Mouse (Mus musculus) kidney, embryonic 14.5 days (tissue): ENCODE results near the gene Cpne6. TPM values are rescaled to one million over a fixed set of nuclear protein-coding genes. Genes with fewer than 3 reads are reported as not detected.

ENCODE experiments used
- ATAC-seq: fragments of 200-750 bp; cut with Nextera tagmentation; 2 replicates; pipeline ENCODE4 v1.8.0; 2017; ENCODE audit warnings: moderate number of reproducible peaks, mild to moderate bottlenecking, moderate TSS enrichment, moderate library complexity; ENCODE audit not compliant: low FRiP score, low TSS enrichment
- H3K27ac ChIP-seq: fragments of 300-500 bp; sonication (generic); 2 replicates; pipeline ENCODE4 v1.5.1; 2014; ENCODE audit warnings: low read depth, mild to moderate bottlenecking, low read length, moderate library complexity, mixed read lengths
- H3K27me3 ChIP-seq: fragments of 300-500 bp; sonication (generic); 2 replicates; pipeline ENCODE4 v1.6.1; 2014; ENCODE audit warnings: mild to moderate bottlenecking, low read length; ENCODE audit not compliant: control insufficient read depth, insufficient read depth
- H3K36me3 ChIP-seq: fragments of 300-500 bp; sonication (generic); 2 replicates; pipeline ENCODE4 v1.6.1; 2014; ENCODE audit warnings: low read length, mixed read lengths; ENCODE audit not compliant: control insufficient read depth, insufficient read depth
- H3K4me1 ChIP-seq: fragments of 300-500 bp; sonication (generic); 2 replicates; pipeline ENCODE4 v1.6.1; 2014; ENCODE audit warnings: low read length, mixed read lengths; ENCODE audit not compliant: control insufficient read depth, insufficient read depth
- H3K4me2 ChIP-seq: fragments of 300-500 bp; sonication (generic); replicated peaks from 2 replicates; pipeline ENCODE4 v1.6.1; 2014; ENCODE audit warnings: low read depth, mild to moderate bottlenecking, low read length
- H3K4me3 ChIP-seq: fragments of 300-500 bp; sonication (generic); 2 replicates; pipeline ENCODE4 v1.5.1; 2014; ENCODE audit warnings: mild to moderate bottlenecking, low read length
- H3K9ac ChIP-seq: fragments of 300-500 bp; sonication (generic); 2 replicates; pipeline ENCODE4 v1.6.1; 2014; ENCODE audit warnings: low read depth, mild to moderate bottlenecking, low read length, moderate library complexity
- H3K9me3 ChIP-seq: fragments of 300-500 bp; sonication (generic); 2 replicates; pipeline ENCODE4 v1.6.1; 2016; ENCODE audit warnings: low read length; ENCODE audit not compliant: control insufficient read depth
- WGBS: fragments of 180-500 bp; shearing (Covaris S2); extraction: QIAGEN DNeasy Blood & Tissue Kit; methylation state at CpG from one replicate; pipeline ENCODE4 v1.1.7; 2014; 5-methylcytosine and 5-hydroxymethylcytosine counted together
- polyA plus RNA-seq: library from polyadenylated mRNA; unstranded; fragments of >200 nt; fragmentation: Nextera tagmentation; extraction: Ambion mirVana; gene quantifications from 2 replicates; pipeline ENCODE4 v1.2.1, GENCODE M21; 2014

Gene Cpne6
- polyA plus RNA-seq, 1 experiment from 2014 or later = 0.18 TPM

DNA sequence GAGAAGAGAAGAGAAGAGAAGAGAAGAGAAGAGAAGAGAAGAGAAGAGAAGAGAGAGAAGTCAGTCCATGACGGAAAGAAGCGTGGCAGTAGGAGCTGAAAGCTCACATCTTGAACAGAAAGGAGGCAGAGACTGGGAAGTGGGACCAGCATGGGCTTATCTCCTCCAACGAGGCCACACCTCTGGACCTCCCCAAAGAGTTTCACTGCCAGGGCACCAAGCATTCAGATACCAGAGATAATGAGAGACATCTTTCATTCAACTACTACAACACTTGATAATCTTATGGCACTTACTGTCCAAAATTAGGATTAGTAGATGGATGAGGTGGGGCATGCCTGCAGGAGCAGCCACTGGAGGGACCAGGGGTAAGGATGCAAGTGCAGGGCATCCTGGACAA, 45.5 kb downstream of the Cpne6 start:
- ATAC-seq = no peak
- no peaks in the 10 kb centered on the region for H3K27me3 ChIP-seq
- no peaks in the 10 kb centered on the region for H3K36me3 ChIP-seq
- no peak overlapping the region for H3K4me3 ChIP-seq
- no peak overlapping the region for H3K4me2 ChIP-seq
- no peak overlapping the region for H3K9ac ChIP-seq
- WGBS = 89% methylated on average over 3 of the region's 3 CpGs
- no peaks in the 10 kb centered on the region; the same call in 1 of the 2 replicates for H3K4me1 ChIP-seq
- no peak overlapping the region for H3K27ac ChIP-seq
- H3K9me3 ChIP-seq = no peaks in the 10 kb centered on the region

DNA sequence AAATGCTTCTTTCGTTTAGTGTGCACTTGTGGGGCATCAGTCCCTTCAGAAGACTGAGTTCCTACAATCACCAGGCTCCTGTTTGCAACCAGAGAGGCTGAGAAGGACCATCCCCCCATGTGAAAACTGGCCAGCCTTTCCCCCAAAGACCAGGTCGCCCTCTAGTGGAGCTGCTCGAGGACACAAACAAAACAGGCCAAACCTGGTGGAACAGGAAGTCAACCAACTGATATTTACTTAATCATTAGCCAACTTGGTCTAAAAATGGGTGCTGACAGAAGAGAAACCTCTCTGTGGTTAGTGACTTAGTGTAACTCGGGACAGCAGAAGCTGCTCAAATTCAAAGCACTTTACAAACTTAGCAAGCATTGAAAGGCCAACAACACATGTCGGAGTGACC, 46.8 kb downstream of the Cpne6 start:
- ATAC-seq = no peak
- 25% methylated on average over 5 of the region's 5 CpGs for whole genome bisulfite sequencing
- Histone ChIP-seq H3K4me2 (no peak overlapping the region; the same call in 1 of the 2 replicates), H3K27me3 (no peaks in the 10 kb centered on the region), H3K4me1 (peaks cover 5% of the 10 kb centered on the region; the same call in 1 of the 2 replicates), H3K9ac (no peak overlapping the region), H3K27ac (peak overlapping the region; percentile 66; the same call in 1 of the 2 replicates), H3K9me3 (no peaks in the 10 kb centered on the region), H3K4me3 (no peak overlapping the region), H3K36me3 (no peaks in the 10 kb centered on the region)

DNA sequence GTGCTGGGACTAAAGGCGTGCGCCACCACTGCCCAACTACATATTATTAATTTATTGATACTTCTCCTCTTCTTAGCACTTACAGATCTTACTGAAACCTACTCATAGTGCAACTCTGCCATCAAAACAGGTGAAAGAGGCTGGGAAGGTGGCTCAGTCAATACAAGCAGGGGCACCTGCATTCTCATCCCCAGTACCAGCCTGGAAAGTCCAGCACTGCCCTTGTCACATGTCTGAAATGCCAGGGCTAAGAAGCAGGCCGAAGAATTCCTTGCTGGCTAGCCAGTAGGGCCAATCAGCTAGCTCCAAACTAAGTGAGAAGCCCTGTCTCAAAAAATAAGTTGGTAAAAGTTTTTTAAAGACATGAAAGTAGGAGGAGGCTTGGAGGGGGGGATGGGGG, 47.3 kb downstream of the Cpne6 start:
- 88% methylated on average over 3 of the region's 3 CpGs for WGBS
- H3K4me1 ChIP-seq = peaks cover 6% of the 10 kb centered on the region; the same call in 1 of the 2 replicates
- peak overlapping the region; percentile 66; the same call in 1 of the 2 replicates for H3K27ac ChIP-seq
- H3K9me3 ChIP-seq = no peaks in the 10 kb centered on the region
- H3K4me3 ChIP-seq = no peak overlapping the region
- H3K9ac ChIP-seq = no peak overlapping the region; the same call in 1 of the 2 replicates
- no peak overlapping the region for H3K4me2 ChIP-seq
- no peaks in the 10 kb centered on the region for H3K27me3 ChIP-seq
- no peak for ATAC-seq
- no peaks in the 10 kb centered on the region; the same call in 1 of the 2 replicates for H3K36me3 ChIP-seq

DNA sequence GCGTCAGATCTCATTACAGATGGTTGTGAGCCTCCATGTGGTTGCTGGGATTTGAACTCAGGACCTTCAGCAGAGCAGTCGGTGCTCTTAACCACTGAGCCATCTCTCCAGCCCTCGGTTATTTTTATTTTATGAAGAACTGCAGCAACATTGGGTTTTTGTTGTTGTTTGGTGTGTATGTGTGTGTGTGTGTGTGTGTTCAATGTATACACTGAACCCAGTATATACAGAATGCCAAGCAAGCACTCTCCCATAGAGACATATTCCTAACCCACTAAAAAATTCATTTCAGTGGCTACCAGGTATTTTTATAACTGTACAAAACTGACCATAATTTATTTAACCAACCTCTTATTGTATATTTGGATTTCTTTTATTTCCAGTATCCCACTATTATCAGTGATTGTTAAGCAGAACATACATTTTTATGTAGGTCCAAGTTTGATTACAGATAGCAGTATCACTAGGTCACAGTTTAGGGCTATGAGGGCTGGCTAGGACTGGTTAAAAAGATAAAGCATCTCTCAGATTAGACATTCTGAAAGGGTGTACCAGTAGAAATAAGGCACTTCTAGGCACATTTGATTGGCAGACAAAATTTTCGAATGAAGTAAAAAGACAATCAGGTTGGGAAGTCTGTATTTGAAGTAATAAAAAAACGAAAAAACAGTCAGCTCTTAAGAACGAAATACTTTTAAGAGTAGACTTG, 48.6 kb downstream of the Cpne6 start:
- peaks cover 6% of the 10 kb centered on the region; the same call in 1 of the 2 replicates for H3K4me1 ChIP-seq
- H3K4me3 ChIP-seq = peak overlapping the region; percentile 61; the same call in 1 of the 2 replicates
- H3K27me3 ChIP-seq = no peaks in the 10 kb centered on the region
- 57% methylated on average over 6 of the region's 6 CpGs for WGBS
- peaks cover 9% of the 10 kb centered on the region for H3K36me3 ChIP-seq
- H3K9ac ChIP-seq = peak overlapping the region; percentile 74; the same call in 1 of the 2 replicates
- H3K4me2 ChIP-seq = peak overlapping the region; percentile 83
- no peaks in the 10 kb centered on the region for H3K9me3 ChIP-seq
- no peak for ATAC-seq
- H3K27ac ChIP-seq = peak overlapping the region; percentile 98; the same call in 1 of the 2 replicates

DNA sequence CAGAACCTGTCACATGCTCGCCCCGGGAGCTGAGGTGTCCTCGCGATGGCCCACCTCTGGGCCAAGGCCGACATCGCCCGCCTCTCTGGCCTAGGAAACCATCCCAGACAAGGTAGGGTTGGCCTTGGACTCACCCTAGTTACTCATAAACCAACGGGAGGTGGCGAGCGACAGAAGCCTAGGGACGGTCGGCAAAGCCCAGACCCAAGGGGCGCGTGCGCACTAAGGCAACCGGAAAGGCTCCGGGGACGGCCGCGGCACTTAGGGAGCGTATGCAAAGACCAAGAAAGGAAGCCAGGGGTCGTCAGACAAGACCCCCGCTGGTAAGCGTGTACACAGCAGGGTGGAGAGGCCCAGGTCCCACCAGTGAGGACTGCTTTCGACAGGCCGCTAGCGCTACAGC, 49.6 kb downstream of the Cpne6 start, which contains the start of gene Dcaf11:
TSS of gene Dcaf11 (plus strand) at position 208 of the 403 bp plus-strand sequence.
- under 1% methylated on average over 27 of the region's 27 CpGs for WGBS
- no peaks in the 10 kb centered on the region for H3K9me3 ChIP-seq
- H3K27ac ChIP-seq = peak within 1 kb of the TSS; percentile 98
- peaks cover 17% of the 10 kb centered on the region for H3K36me3 ChIP-seq
- peak; percentile 78 for ATAC-seq
- H3K9ac ChIP-seq = peak within 1 kb of the TSS; percentile 74
- H3K4me2 ChIP-seq = peak within 1 kb of the TSS; percentile 83
- H3K27me3 ChIP-seq = no peaks in the 10 kb centered on the region
- H3K4me3 ChIP-seq = peak within 1 kb of the TSS; percentile 61
- peaks cover 6% of the 10 kb centered on the region; the same call in 1 of the 2 replicates for H3K4me1 ChIP-seq

DNA sequence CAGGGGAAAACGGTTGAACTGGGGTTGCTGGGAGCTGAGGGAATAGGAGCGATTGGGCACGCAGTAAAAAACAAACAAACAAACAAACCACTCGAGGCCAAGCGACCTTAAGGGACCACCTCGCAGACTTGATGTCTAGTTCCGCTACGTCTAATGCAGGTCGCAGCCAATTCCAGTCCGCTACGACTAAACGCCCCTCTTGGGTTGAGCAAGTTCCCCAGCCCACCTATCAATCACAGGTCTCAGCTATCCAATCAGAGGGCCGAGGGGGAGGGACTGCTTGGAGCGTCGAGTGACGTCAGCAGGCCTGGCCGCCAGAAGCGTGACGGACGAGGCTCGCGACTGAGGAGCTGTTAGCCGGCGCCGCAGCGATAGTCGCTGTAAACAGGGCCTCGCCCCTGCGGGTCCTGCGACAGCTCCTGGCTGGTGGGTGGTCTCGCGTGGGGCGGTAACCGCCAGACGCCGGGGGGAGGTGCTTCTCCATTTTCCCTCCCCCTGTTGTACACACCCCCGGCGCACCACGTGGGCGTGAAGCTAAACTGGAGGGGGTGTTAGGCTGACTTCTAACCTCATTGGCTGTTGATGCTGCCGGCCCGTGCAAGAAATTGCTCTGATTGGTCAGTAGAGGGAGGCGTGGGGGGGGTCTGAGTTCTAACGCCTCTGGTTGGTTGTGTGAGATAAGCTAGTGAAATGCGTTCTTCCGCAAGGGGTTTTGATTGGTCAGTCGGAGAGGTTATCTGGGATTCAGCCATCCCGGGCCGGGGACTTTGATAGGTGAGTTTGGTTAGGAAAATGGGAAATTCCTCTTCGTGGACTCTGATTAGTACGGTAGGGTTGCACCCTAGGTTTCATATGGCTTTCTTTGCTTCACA, 50.2 kb downstream of the Cpne6 start, which contains the start of gene A730061H03Rik:
TSS of gene A730061H03Rik (minus strand) at position 205 of the 872 bp plus-strand sequence.
- Histone ChIP-seq H3K27me3 (no peaks in the 10 kb centered on the region), H3K36me3 (peaks cover 23% of the 10 kb centered on the region), H3K4me3 (peak within 1 kb of the TSS; percentile 61), H3K27ac (peak within 1 kb of the TSS; percentile 98), H3K4me2 (peak within 1 kb of the TSS; percentile 83), H3K9ac (peak within 1 kb of the TSS; percentile 74), H3K4me1 (peaks cover 6% of the 10 kb centered on the region; the same call in 1 of the 2 replicates), H3K9me3 (no peaks in the 10 kb centered on the region)
- ATAC-seq = peak; percentile 96
- WGBS = under 1% methylated on average over 51 of the region's 51 CpGs

DNA sequence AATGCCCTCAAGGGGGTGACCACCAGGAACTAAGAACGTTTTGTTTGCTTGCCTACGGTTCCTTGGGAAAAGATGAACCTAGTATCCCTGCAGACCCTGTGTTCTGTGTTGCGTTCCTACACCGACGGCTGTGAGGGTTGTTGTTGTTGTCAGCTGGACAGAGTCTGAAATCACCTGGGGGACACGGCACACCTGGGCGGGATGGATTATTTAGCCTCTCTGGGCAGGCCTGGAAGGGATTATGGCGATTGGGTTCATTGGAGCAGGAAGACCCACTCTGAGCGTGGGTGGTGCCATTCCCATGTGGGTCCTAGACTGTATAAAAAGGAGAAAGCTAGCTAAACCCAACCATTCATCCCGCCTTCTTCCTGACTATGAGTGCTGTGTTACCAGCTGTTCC, 51.6 kb downstream of the Cpne6 start:
- no peak for ATAC-seq
- H3K36me3 ChIP-seq = peaks cover 37% of the 10 kb centered on the region
- 69% methylated on average over 10 of the region's 10 CpGs for WGBS
- peaks cover 6% of the 10 kb centered on the region; the same call in 1 of the 2 replicates for H3K4me1 ChIP-seq
- H3K9ac ChIP-seq = 0 out of 2 replicates have a peak overlapping the region, but pooled peaks have one; percentile 1
- H3K4me2 ChIP-seq = peak overlapping the region; percentile 83
- H3K9me3 ChIP-seq = no peaks in the 10 kb centered on the region
- H3K4me3 ChIP-seq = peak overlapping the region; percentile 61
- no peaks in the 10 kb centered on the region for H3K27me3 ChIP-seq
- no peak overlapping the region for H3K27ac ChIP-seq

DNA sequence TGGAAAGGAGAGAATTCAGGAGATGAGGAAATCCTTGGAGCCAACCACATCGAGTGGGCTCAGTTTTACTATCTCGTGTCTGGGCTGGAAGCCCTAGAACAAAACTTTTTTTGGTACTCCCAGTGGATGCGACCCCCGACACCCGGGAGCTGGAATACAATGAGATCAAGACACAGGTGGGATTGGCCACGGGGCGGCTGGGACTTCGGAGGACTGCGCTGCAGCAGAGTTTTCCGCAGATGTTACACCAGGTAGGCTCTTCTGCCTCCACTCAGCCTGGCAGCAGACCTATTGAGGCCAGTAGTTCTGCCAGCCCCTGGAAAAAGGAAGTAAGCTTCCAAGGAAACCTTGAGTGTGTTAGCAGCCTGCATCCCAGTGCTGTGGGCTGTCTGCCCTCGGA, 53.0 kb downstream of the Cpne6 start:
- Histone ChIP-seq H3K27me3 (no peaks in the 10 kb centered on the region), H3K36me3 (peaks cover 51% of the 10 kb centered on the region), H3K4me1 (peaks cover 6% of the 10 kb centered on the region; the same call in 1 of the 2 replicates), H3K4me2 (no peak overlapping the region), H3K27ac (no peak overlapping the region), H3K9me3 (no peaks in the 10 kb centered on the region), H3K9ac (no peak overlapping the region), H3K4me3 (no peak overlapping the region)
- no peak for ATAC-seq
- 91% methylated on average over 11 of the region's 11 CpGs for WGBS
